Mouse (Mus musculus) stomach, postnatal 0 days (tissue): ENCODE results near the gene Crhr1. TPM values are rescaled to one million over a fixed set of nuclear protein-coding genes. Genes with fewer than 3 reads are reported as not detected.

ENCODE experiments used
- ATAC-seq: fragments of 200-750 bp; cut with Nextera tagmentation; 2 replicates; pipeline ENCODE4 v1.8.0; 2017; ENCODE audit not compliant: low FRiP score, low TSS enrichment
- DNase-seq: peaks from one replicate; pipeline ENCODE4 v3.0.0-alpha.2; 2016; ENCODE audit warnings: low spot score
- H3K27ac ChIP-seq: fragments of 300-500 bp; sonication (generic); replicated peaks from 2 replicates; pipeline ENCODE4 v1.5.1; 2014; ENCODE audit warnings: mild to moderate bottlenecking, control low read depth
- H3K27me3 ChIP-seq: fragments of 300-500 bp; sonication (generic); 2 replicates; pipeline ENCODE4 v1.6.1; 2014; ENCODE audit warnings: low read length; ENCODE audit not compliant: control insufficient read depth, insufficient read depth
- H3K36me3 ChIP-seq: fragments of 300-500 bp; sonication (generic); 2 replicates; pipeline ENCODE4 v1.6.1; 2014; ENCODE audit warnings: low read length, mixed read lengths; ENCODE audit not compliant: control insufficient read depth, insufficient read depth
- H3K4me1 ChIP-seq: fragments of 300-500 bp; sonication (generic); replicated peaks from 2 replicates; pipeline ENCODE4 v1.6.1; 2014; ENCODE audit warnings: antibody characterized with exemption; ENCODE audit not compliant: control insufficient read depth, insufficient read depth
- H3K4me2 ChIP-seq: fragments of 300-500 bp; sonication (generic); replicated peaks from 2 replicates; pipeline ENCODE4 v1.6.1; 2014; ENCODE audit warnings: low read depth, mild to moderate bottlenecking, control low read depth, moderate library complexity
- H3K4me3 ChIP-seq: fragments of 300-500 bp; sonication (generic); 2 replicates; pipeline ENCODE4 v1.5.1; 2014; ENCODE audit warnings: low read depth, low read length, control low read depth
- H3K9ac ChIP-seq: fragments of 300-500 bp; sonication (generic); 2 replicates; pipeline ENCODE4 v1.6.1; 2014; ENCODE audit warnings: mild to moderate bottlenecking, low read length, control low read depth, mixed read lengths
- H3K9me3 ChIP-seq: fragments of 300-500 bp; sonication (generic); 2 replicates; pipeline ENCODE4 v1.6.1; 2016; ENCODE audit warnings: low read length; ENCODE audit not compliant: control insufficient read depth
- CTCF ChIP-seq: IDR thresholded peaks from 2 replicates; pipeline ENCODE4 v1.5.1; 2016; ENCODE audit warnings: antibody characterized with exemption, low read depth, mild to moderate bottlenecking, moderate library complexity
- EP300 ChIP-seq: optimal IDR thresholded peaks from 2 replicates; pipeline ENCODE3; 2016; ENCODE audit warnings: antibody characterized with exemption
- WGBS: fragments of 180-500 bp; shearing (Covaris S2); extraction: QIAGEN DNeasy Blood & Tissue Kit; methylation state at CpG from one replicate; pipeline ENCODE4 v1.1.7; 2014; 5-methylcytosine and 5-hydroxymethylcytosine counted together
- polyA plus RNA-seq: library from polyadenylated mRNA; unstranded; fragments of >200 nt; fragmentation: Nextera tagmentation; extraction: Ambion mirVana; gene quantifications from 2 replicates; pipeline ENCODE4 v1.2.1, GENCODE M21; 2015

The Crhr1 gene
- polyA plus RNA-seq, 1 experiment from 2014 or later: 0.07 TPM

GRCm38 (mm10) chr11:104144930-104145329 lies 12.3 kb downstream of the Crhr1 start:
- 100% methylated on average over 1 of the region's 1 CpGs for WGBS
- no peak for TF ChIP-seq EP300
- no peak for TF ChIP-seq CTCF
- no peak for ATAC-seq

GRCm38 (mm10) chr11:104148787-104149186 lies 16.1 kb downstream of the Crhr1 start:
- ATAC-seq (no peak), DNase-seq (no peak)
- no peak overlapping the region for H3K4me3 ChIP-seq
- 77% methylated on average over 7 of the region's 7 CpGs for WGBS
- H3K27me3 ChIP-seq: no peaks in the 10 kb centered on the region
- no peaks in the 10 kb centered on the region for H3K9me3 ChIP-seq
- H3K4me2 ChIP-seq: no peak overlapping the region
- H3K27ac ChIP-seq: no peak overlapping the region
- H3K4me1 ChIP-seq: no peaks in the 10 kb centered on the region
- no peaks in the 10 kb centered on the region for H3K36me3 ChIP-seq
- no peak overlapping the region for H3K9ac ChIP-seq
- TF ChIP-seq CTCF (no peak), EP300 (no peak)

More at GRCm38 (mm10) chr11:104144930-104145329, 12.3 kb downstream of the Crhr1 start:
- H3K4me2 ChIP-seq: no peak overlapping the region
- no peaks in the 10 kb centered on the region for H3K36me3 ChIP-seq
- no peak for DNase-seq
- no peaks in the 10 kb centered on the region for H3K9me3 ChIP-seq
- H3K4me3 ChIP-seq: no peak overlapping the region
- H3K27ac ChIP-seq: no peak overlapping the region
- H3K9ac ChIP-seq: no peak overlapping the region
- H3K4me1 ChIP-seq: no peaks in the 10 kb centered on the region
- no peaks in the 10 kb centered on the region for H3K27me3 ChIP-seq

GRCm38 (mm10) chr11:104150911-104151310 lies 18.3 kb downstream of the Crhr1 start:
- H3K27ac ChIP-seq: no peak overlapping the region
- H3K9me3 ChIP-seq: no peaks in the 10 kb centered on the region
- TF ChIP-seq CTCF: no peak
- no peak for TF ChIP-seq EP300
- no peaks in the 10 kb centered on the region for H3K27me3 ChIP-seq
- no peak for ATAC-seq
- H3K36me3 ChIP-seq: no peaks in the 10 kb centered on the region
- 84% methylated on average over 5 of the region's 5 CpGs for WGBS
- DNase-seq: no peak
- H3K9ac ChIP-seq: no peak overlapping the region
- H3K4me2 ChIP-seq: no peak overlapping the region
- H3K4me1 ChIP-seq: no peaks in the 10 kb centered on the region
- H3K4me3 ChIP-seq: no peak overlapping the region

- WGBS: 66% methylated on average over 4 of the region's 4 CpGs
- Histone ChIP-seq H3K4me2 (no peak overlapping the region), H3K4me1 (no peaks in the 10 kb centered on the region), H3K36me3 (no peaks in the 10 kb centered on the region), H3K9ac (no peak overlapping the region), H3K27me3 (peaks cover 2% of the 10 kb centered on the region; the same call in 1 of the 2 replicates), H3K4me3 (no peak overlapping the region), H3K27ac (no peak overlapping the region), H3K9me3 (no peaks in the 10 kb centered on the region)
- no peak for ATAC-seq
- TF ChIP-seq CTCF (no peak), EP300 (no peak)
- DNase-seq: no peak
Observed at GRCm38 (mm10) chr11:104154332-104154731, 21.7 kb downstream of the Crhr1 start.

- WGBS: 21% methylated on average over 9 of the region's 9 CpGs
Observed at GRCm38 (mm10) chr11:104154820-104155635, 22.4 kb downstream of the Crhr1 start.

GRCm38 (mm10) chr11:104155899-104156298 lies 23.2 kb downstream of the Crhr1 start:
- no peaks in the 10 kb centered on the region for H3K36me3 ChIP-seq
- no peak overlapping the region for H3K4me2 ChIP-seq
- no peak for TF ChIP-seq EP300
- H3K9ac ChIP-seq: no peak overlapping the region
- no peak overlapping the region for H3K27ac ChIP-seq
- no peaks in the 10 kb centered on the region for H3K4me1 ChIP-seq
- no peaks in the 10 kb centered on the region for H3K9me3 ChIP-seq
- H3K27me3 ChIP-seq: peaks cover 2% of the 10 kb centered on the region; the same call in 1 of the 2 replicates
- H3K4me3 ChIP-seq: no peak overlapping the region
- DNase-seq (no peak), ATAC-seq (no peak)

More at GRCm38 (mm10) chr11:104154820-104155635, 22.4 kb downstream of the Crhr1 start:
- Histone ChIP-seq H3K4me2 (no peak overlapping the region), H3K9ac (no peak overlapping the region), H3K27ac (no peak overlapping the region), H3K9me3 (no peaks in the 10 kb centered on the region), H3K36me3 (no peaks in the 10 kb centered on the region), H3K4me3 (no peak overlapping the region), H3K4me1 (no peaks in the 10 kb centered on the region), H3K27me3 (peaks cover 2% of the 10 kb centered on the region; the same call in 1 of the 2 replicates)
- TF ChIP-seq EP300 (no peak), CTCF (no peak)
- no peak for ATAC-seq
- DNase-seq: no peak
